Mouse (Mus musculus) liver, postnatal 0 days (tissue): Measurements from ENCODE around the gene Atp1a4. TPM values are rescaled to one million over a fixed set of nuclear protein-coding genes. Genes with fewer than 3 reads are reported as not detected.

Source experiments
- ATAC-seq: fragments of 200-750 bp; cut with Nextera tagmentation; 2 replicates; pipeline ENCODE4 v1.8.0; 2017; ENCODE audit warnings: mild to moderate bottlenecking, moderate library complexity
- DNase-seq: peaks from one replicate; pipeline ENCODE4 v3.0.0-alpha.2; 2016
- H3K27ac ChIP-seq: fragments of 300-500 bp; sonication (generic); 2 replicates; pipeline ENCODE4 v1.5.1; 2014; ENCODE audit warnings: antibody characterized with exemption, moderate library complexity, mild to moderate bottlenecking, low read depth
- H3K27me3 ChIP-seq: fragments of 300-500 bp; sonication (generic); 2 replicates; pipeline ENCODE4 v1.6.1; 2014; ENCODE audit warnings: low read length, control low read depth, mixed read lengths; ENCODE audit not compliant: insufficient read depth
- H3K36me3 ChIP-seq: fragments of 300-500 bp; sonication (generic); replicated peaks from 2 replicates; pipeline ENCODE4 v1.6.1; 2014; ENCODE audit warnings: mild to moderate bottlenecking, control low read depth, low read length, moderate library complexity, mixed read lengths; ENCODE audit not compliant: insufficient read depth
- H3K4me1 ChIP-seq: fragments of 300-500 bp; sonication (generic); 2 replicates; pipeline ENCODE4 v1.6.1; 2014; ENCODE audit warnings: antibody characterized with exemption, mild to moderate bottlenecking, control low read depth; ENCODE audit not compliant: insufficient read depth
- H3K4me2 ChIP-seq: fragments of 300-500 bp; sonication (generic); 2 replicates; pipeline ENCODE4 v1.6.1; 2014; ENCODE audit warnings: low read depth, mild to moderate bottlenecking, low read length, moderate library complexity, mixed read lengths
- H3K4me3 ChIP-seq: fragments of 300-500 bp; sonication (generic); 2 replicates; pipeline ENCODE4 v1.5.1; 2014; ENCODE audit warnings: low read depth, low read length
- H3K9ac ChIP-seq: fragments of 300-500 bp; sonication (generic); replicated peaks from 2 replicates; pipeline ENCODE4 v1.6.1; 2014; ENCODE audit warnings: mild to moderate bottlenecking, moderate library complexity
- H3K9me3 ChIP-seq: fragments of 300-500 bp; sonication (generic); 2 replicates; pipeline ENCODE4 v1.6.1; 2016; ENCODE audit warnings: mild to moderate bottlenecking, control low read depth, low read length, mixed read lengths
- CTCF ChIP-seq: sonication (generic); IDR thresholded peaks from 2 replicates; pipeline ENCODE4 v1.5.1; 2016; ENCODE audit warnings: antibody characterized with exemption, low read depth
- EP300 ChIP-seq: IDR thresholded peaks from 2 replicates; pipeline ENCODE4 v1.6.1; 2016; ENCODE audit warnings: antibody characterized with exemption, low read depth, mild to moderate bottlenecking
- WGBS: fragments of 180-500 bp; shearing (Covaris S2); extraction: QIAGEN DNeasy Blood & Tissue Kit; methylation state at CpG from one replicate; pipeline ENCODE4 v1.1.7; 2014; ENCODE audit not compliant: insufficient replicate concordance; 5-methylcytosine and 5-hydroxymethylcytosine counted together
- polyA plus RNA-seq: library from polyadenylated mRNA; unstranded; fragments of >200 nt; fragmentation: Nextera tagmentation; extraction: Ambion mirVana; gene quantifications from 2 replicates; pipeline ENCODE4 v1.2.1, GENCODE M21; 2015

The Atp1a4 gene
- polyA plus RNA-seq, 1 experiment from 2014 or later = 0.08 TPM

DNA sequence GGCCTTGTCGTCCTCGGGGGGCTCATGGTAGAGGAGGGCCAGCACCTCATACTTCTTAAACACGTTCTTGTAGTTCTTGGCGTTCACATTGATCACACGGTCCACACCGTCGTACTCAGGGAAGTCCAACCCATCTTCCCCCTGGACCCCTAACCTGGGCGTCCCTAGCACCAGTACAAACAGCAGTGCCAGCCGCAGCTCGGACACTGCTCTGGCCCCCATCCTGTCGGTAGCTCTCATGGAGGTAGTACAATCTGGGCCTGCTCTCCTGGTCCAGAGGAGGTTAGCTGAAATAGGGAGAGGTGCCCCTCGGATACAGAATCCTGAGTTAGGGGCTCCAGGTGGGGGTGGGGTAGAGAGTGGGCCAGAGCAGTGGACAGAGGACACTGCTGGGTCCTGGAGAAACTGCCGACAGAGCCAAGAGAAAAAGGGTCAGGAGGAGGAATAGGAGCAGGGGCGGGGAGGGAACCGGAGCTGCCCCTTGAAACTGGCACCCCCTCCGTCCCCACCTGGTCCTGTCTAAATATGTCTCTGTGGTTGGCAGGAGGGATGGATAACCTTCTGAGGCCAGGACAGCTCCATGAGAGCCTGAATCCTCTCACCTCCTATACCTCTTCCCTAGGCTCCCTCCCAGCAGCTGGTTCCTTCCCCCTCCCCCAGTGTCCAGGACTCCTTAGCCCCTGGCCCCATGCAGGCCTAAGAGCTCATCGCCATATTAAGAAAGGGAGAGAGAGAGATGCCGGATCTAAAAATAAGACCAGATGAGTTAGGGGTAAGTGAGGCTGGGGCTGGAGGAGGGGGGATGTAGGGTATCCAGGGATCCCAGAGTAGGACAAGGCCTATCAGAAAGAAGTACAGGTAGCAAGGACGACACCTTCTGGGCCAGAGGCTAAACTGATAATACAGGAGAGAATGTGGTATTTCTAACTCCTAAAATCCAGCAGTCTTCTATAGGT lies 38.5 kb downstream of the Atp1a4 start, which contains the start of gene Casq1:
Casq1 (minus strand) TSS at position 418 of the 956 bp plus-strand sequence.
- no peaks in the 10 kb centered on the region for H3K36me3 ChIP-seq
- 0 out of 2 replicates have a peak within 1 kb of the TSS, but pooled peaks have one; percentile 6 for H3K27ac ChIP-seq
- H3K4me3 ChIP-seq = no peak within 1 kb of the TSS

DNA sequence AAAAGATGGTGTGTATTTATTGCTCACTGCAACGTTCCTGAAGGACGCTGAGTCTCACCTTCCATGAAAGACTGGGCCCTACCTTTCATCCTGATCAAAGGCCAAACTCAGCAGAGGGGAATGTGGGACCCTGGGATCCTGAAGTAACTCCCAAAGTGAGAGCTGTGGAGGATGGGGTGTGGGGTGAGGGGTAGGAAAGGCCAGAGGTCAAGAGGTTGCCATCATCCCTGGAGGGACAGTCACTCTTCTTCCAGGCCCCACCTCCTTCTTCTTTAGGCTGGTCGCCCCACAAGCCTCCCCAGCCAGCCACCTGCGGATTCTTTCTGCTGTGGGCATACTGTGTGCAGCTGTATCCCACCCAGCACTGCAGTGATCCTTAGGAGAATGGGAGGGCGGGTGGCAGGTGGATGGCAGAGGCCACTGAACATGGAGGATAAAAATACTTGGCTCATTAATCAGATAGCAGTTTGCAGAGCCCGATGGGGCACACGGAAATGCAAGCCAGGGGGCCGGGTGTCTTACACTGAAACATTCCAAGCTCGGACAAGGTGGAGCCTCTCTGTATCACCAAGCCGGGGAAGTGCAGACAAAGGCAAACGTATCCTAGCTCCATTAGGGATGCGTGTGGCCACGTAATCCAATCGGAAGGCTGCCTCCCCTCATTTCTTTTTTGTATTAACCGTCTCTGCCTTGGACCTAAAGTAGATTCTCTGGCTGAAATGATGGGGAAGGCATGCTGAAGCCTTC lies 39.9 kb downstream of the Atp1a4 start:
- Histone ChIP-seq H3K9me3 (no peaks in the 10 kb centered on the region), H3K27me3 (no peaks in the 10 kb centered on the region), H3K9ac (no peak overlapping the region), H3K4me2 (no peak overlapping the region), H3K4me3 (no peak overlapping the region), H3K4me1 (peaks cover 4% of the 10 kb centered on the region), H3K27ac (no peak overlapping the region), H3K36me3 (no peaks in the 10 kb centered on the region)
- TF ChIP-seq CTCF (no peak), EP300 (no peak)
- 69% methylated on average over 15 of the region's 15 CpGs for WGBS
- no peak for ATAC-seq
- DNase-seq = no peak

More for the DNA sequence above, 38.5 kb downstream of the Atp1a4 start, which contains the start of gene Casq1:
- ATAC-seq = no peak
- Histone ChIP-seq H3K4me2 (no peak within 1 kb of the TSS), H3K9ac (no peak within 1 kb of the TSS), H3K9me3 (no peaks in the 10 kb centered on the region), H3K4me1 (peaks cover 4% of the 10 kb centered on the region), H3K27me3 (no peaks in the 10 kb centered on the region)
- 80% methylated on average over 19 of the region's 19 CpGs for WGBS
- no peak for TF ChIP-seq CTCF
- TF ChIP-seq EP300 = no peak
- DNase-seq = no peak

DNA sequence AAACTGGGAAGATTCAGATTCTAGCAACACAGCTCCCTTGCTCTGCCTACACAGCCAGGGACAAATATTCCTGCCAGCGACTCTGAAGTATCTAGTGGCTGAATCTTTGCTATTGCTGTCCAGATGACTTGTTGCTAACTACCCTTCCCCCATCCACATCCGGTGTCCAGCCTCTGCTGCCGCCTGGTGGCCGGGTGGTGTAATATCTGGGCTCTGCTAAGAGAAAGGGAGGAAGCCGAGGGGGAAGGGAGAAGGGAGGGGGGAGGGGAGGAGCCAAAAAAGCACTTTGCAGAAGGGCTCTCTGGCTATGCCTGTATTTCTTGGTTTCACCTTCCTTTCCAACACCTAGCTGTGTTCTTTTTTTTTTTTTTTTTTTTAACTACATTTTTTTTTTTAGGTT lies 41.1 kb downstream of the Atp1a4 start:
- 3% methylated on average over 5 of the region's 5 CpGs for WGBS
- no peaks in the 10 kb centered on the region for H3K9me3 ChIP-seq
- H3K9ac ChIP-seq = 0 out of 2 replicates have a peak overlapping the region, but pooled peaks have one; percentile 58
- peak; percentile 93 for DNase-seq
- peak overlapping the region; percentile 33 for H3K4me2 ChIP-seq
- H3K4me3 ChIP-seq = no peak overlapping the region
- H3K27me3 ChIP-seq = no peaks in the 10 kb centered on the region
- ATAC-seq = peak; percentile 87
- H3K27ac ChIP-seq = peak overlapping the region; percentile 52; the same call in 1 of the 2 replicates
- peak; percentile 55 for TF ChIP-seq EP300
- TF ChIP-seq CTCF = peak; percentile 98
- H3K36me3 ChIP-seq = no peaks in the 10 kb centered on the region
- H3K4me1 ChIP-seq = peaks cover 6% of the 10 kb centered on the region

DNA sequence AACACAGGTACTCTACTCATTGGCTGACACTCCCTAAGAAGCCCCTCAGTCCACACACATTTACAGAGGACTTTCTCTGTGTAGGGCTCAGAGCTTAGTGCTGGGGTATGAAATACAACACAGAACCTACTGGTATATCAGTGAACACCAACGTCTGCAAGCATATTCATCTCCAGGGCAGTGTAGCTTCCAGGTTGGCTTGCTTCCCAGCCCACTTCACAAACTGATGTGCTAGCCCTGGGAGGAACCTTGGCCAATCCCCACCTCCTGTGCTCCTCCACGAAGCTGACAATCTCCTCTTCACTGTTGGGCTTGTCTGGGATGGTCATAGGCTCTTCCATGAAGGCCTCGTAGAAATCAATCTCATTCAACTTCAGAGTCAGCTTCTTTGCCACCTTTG lies 43.5 kb downstream of the Atp1a4 start:
- no peak for TF ChIP-seq EP300
- TF ChIP-seq CTCF = no peak
- peaks cover 6% of the 10 kb centered on the region for H3K4me1 ChIP-seq
- H3K9me3 ChIP-seq = no peaks in the 10 kb centered on the region
- no peak for DNase-seq
- no peaks in the 10 kb centered on the region for H3K36me3 ChIP-seq
- ATAC-seq = no peak
- H3K4me3 ChIP-seq = no peak overlapping the region
- no peaks in the 10 kb centered on the region for H3K27me3 ChIP-seq
- no peak overlapping the region for H3K4me2 ChIP-seq
- no peak overlapping the region for H3K9ac ChIP-seq
- 49% methylated on average over 3 of the region's 3 CpGs for WGBS
- H3K27ac ChIP-seq = no peak overlapping the region

DNA sequence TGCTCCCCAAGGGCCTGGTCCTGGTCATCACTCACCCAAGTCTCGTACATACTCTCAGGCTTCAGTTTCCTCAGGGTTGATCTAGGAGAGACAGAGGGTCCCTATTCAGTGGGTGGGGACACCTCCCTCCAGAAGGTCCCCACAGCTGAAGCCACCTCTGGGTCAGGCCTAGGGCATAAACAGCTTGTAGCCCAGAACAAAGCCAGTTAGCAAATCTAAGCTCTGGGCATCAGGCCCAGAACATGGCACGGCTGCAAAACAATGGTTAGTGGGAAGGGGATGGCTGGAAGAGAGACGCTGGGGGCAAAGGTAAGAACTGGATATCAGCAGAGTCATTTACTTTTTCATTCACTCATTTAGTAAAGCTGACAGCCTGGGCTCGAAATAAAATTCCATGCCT lies 44.4 kb downstream of the Atp1a4 start:
- 68% methylated on average over 4 of the region's 4 CpGs for WGBS
- H3K27me3 ChIP-seq = no peaks in the 10 kb centered on the region
- no peak for ATAC-seq

DNA sequence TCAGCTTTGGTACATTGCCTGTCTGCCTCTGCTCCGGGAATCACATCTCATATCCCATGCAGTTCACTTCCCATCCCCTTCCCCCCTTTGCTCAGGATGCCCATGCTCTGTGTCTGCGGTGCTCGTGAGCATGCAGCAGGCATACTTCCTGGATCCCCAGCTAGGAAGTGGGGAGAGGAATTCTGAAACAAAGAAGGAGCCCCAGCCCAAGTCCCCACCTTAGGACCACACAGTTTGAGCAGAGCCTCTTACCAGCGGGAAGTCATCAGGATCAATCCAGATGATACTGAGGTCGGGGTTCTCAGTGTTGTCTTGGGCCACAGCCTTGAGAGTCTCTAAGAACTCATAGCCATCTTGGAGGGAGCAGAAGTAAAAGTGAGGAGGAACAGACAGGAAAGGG lies 45.4 kb downstream of the Atp1a4 start:
- 46% methylated on average over 5 of the region's 5 CpGs for WGBS
- H3K4me1 ChIP-seq = peaks cover 6% of the 10 kb centered on the region
- DNase-seq (no peak), ATAC-seq (no peak)
- H3K4me3 ChIP-seq = no peak overlapping the region
- no peak overlapping the region for H3K27ac ChIP-seq
- H3K36me3 ChIP-seq = no peaks in the 10 kb centered on the region
- H3K4me2 ChIP-seq = no peak overlapping the region
- H3K9me3 ChIP-seq = no peaks in the 10 kb centered on the region
- no peak overlapping the region for H3K9ac ChIP-seq
- H3K27me3 ChIP-seq = no peaks in the 10 kb centered on the region
- TF ChIP-seq EP300 (no peak), CTCF (no peak)

More for the DNA sequence above, 44.4 kb downstream of the Atp1a4 start:
- Histone ChIP-seq H3K27ac (no peak overlapping the region), H3K4me2 (no peak overlapping the region), H3K4me1 (peaks cover 6% of the 10 kb centered on the region), H3K4me3 (no peak overlapping the region), H3K9ac (no peak overlapping the region), H3K9me3 (no peaks in the 10 kb centered on the region), H3K36me3 (no peaks in the 10 kb centered on the region)
- DNase-seq = no peak
- no peak for TF ChIP-seq EP300
- TF ChIP-seq CTCF = no peak
